Mouse (Mus musculus) neural tube, embryonic 11.5 days (tissue): ENCODE measurements around the gene Fubp3. TPM values are rescaled to one million over a fixed set of nuclear protein-coding genes. Genes with fewer than 3 reads are reported as not detected.
A peak's percentile ranks its signal among the peaks of the same experiment; 100 is the strongest.

Experiments
- ATAC-seq: fragments of 200-750 bp; cut with Nextera tagmentation; 2 replicates; pipeline ENCODE4 v1.8.0; 2017; ENCODE audit warnings: moderate number of reproducible peaks, mild to moderate bottlenecking, moderate TSS enrichment, moderate library complexity; ENCODE audit not compliant: insufficient read depth, low FRiP score, low TSS enrichment
- DNase-seq: peaks from one replicate; pipeline ENCODE4 v3.0.0-alpha.2; 2015; ENCODE audit warnings: low spot score
- H3K27ac ChIP-seq: fragments of 300-500 bp; sonication (generic); 2 replicates; pipeline ENCODE4 v1.5.1; 2014; ENCODE audit warnings: low read depth, mild to moderate bottlenecking, low read length
- H3K27me3 ChIP-seq: fragments of 300-500 bp; sonication (generic); 2 replicates; pipeline ENCODE4 v1.6.1; 2014; ENCODE audit warnings: mild to moderate bottlenecking, low read length, mixed read lengths; ENCODE audit not compliant: control insufficient read depth, insufficient read depth
- H3K36me3 ChIP-seq: fragments of 300-500 bp; sonication (generic); 2 replicates; pipeline ENCODE4 v1.6.1; 2014; ENCODE audit warnings: mild to moderate bottlenecking, low read length, moderate library complexity, mixed read lengths; ENCODE audit not compliant: control insufficient read depth, insufficient read depth
- H3K4me1 ChIP-seq: fragments of 300-500 bp; sonication (generic); 2 replicates; pipeline ENCODE4 v1.6.1; 2014; ENCODE audit warnings: low read length, mixed read lengths; ENCODE audit not compliant: control insufficient read depth, insufficient read depth
- H3K4me2 ChIP-seq: fragments of 300-500 bp; sonication (generic); 2 replicates; pipeline ENCODE4 v1.6.1; 2014; ENCODE audit warnings: low read depth, mild to moderate bottlenecking, moderate library complexity
- H3K4me3 ChIP-seq: fragments of 300-500 bp; sonication (generic); 2 replicates; pipeline ENCODE4 v1.5.1; 2014; ENCODE audit warnings: low read depth, low read length
- H3K9ac ChIP-seq: fragments of 300-500 bp; sonication (generic); 2 replicates; pipeline ENCODE4 v1.6.1; 2014; ENCODE audit warnings: mild to moderate bottlenecking, low read length
- H3K9me3 ChIP-seq: fragments of 300-500 bp; sonication (generic); 2 replicates; pipeline ENCODE4 v1.6.1; 2016; ENCODE audit warnings: low read length; ENCODE audit not compliant: control insufficient read depth
- WGBS: fragments of 180-500 bp; shearing (Covaris S2); extraction: QIAGEN DNeasy Blood & Tissue Kit; methylation state at CpG from one replicate; pipeline ENCODE4 v1.1.7; 2014; 5-methylcytosine and 5-hydroxymethylcytosine counted together
- microRNA-seq: library from miRNA; unstranded; fragments of <30 nt; microRNA quantifications from one replicate; pipeline ENCODE4, GENCODE M21; 2016
- polyA plus RNA-seq: library from polyadenylated mRNA; unstranded; fragments of >200 nt; fragmentation: Nextera tagmentation; extraction: Ambion mirVana; gene quantifications from 2 replicates; pipeline ENCODE4 v1.2.1, GENCODE M21; 2014

Fubp3 gene
- polyA plus RNA-seq, 1 experiment from 2014 or later: 87.0 TPM

DNA sequence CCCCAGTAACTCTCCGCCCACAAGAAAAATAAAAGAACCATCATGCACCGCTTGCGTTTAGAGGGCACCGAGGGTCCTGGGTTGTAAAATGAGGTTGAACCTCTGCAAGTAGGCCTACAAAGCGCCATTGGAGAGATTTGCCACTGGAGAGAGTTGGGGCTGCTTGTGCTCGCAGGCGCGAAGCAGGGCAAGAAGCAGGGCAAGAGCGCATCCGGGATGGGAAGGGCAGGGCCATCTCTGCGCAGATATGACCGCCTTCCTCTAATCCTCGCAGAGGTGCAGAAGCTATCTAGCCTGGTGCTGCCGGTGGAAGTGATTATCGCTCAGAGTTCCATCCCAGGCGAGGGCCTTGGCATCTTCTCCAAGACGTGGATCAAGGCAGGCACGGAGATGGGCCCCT, 69.5 kb downstream of the Fubp3 start:
- no peaks in the 10 kb centered on the region for H3K9me3 ChIP-seq
- H3K27ac ChIP-seq: no peak overlapping the region
- peak overlapping the region; percentile 31 for H3K4me3 ChIP-seq
- peak overlapping the region; percentile 30 for H3K4me2 ChIP-seq
- ATAC-seq (no peak), DNase-seq (no peak)
- peaks cover 97% of the 10 kb centered on the region for H3K27me3 ChIP-seq
- peak overlapping the region; percentile 42 for H3K9ac ChIP-seq
- H3K4me1 ChIP-seq: peaks cover 22% of the 10 kb centered on the region
- no peaks in the 10 kb centered on the region for H3K36me3 ChIP-seq
- WGBS: 1% methylated on average over 18 of the region's 18 CpGs

- H3K36me3 ChIP-seq: no peaks in the 10 kb centered on the region
- peak overlapping the region; percentile 14; the same call in 1 of the 2 replicates for H3K9ac ChIP-seq
- H3K27me3 ChIP-seq: peaks cover 85% of the 10 kb centered on the region
- WGBS: 2% methylated on average over 98 of the region's 109 CpGs
- H3K4me2 ChIP-seq: peak overlapping the region; percentile 85
- no peaks in the 10 kb centered on the region for H3K9me3 ChIP-seq
- peak overlapping the region; percentile 48 for H3K4me3 ChIP-seq
- H3K27ac ChIP-seq: peak overlapping the region; percentile 4; the same call in 1 of the 2 replicates
- H3K4me1 ChIP-seq: peaks cover 6% of the 10 kb centered on the region; the same call in 1 of the 2 replicates
- ATAC-seq (no peak), DNase-seq (peak; percentile 47)
Observed at GRCm38 (mm10) chr2:31653971-31654853, 81.8 kb downstream of the Fubp3 start.

DNA sequence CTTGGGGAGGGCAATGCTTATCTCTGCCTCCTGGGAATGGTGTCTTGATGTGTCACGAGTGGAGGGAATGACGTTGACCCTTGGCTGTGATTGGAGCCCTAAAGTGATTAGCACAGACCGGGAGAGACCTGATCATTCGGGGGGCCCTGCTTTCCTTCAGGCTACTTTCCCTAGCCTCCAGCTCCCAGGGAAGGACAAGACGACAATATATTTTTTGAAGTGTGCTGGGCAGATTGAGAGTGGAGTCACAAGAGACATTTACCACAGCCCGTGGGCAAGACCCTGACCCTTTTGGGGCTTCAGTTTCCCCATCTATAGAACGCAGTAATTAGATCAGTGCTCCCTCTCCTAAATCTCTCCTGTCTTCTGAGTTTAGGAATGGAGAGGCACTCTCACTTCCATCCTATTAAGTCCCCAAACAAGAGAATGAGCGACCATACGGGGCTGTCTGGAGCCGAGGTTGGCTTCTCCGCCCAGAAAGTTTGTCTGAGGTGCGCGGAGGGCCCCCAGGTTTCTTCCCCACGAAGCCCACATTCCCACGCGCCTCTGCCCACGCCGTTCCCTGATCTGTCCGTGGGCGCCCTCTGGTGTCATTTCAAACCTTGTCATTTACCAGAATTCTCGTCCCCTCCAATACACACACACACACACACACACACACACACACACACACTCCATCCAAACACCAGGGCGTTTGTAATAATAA, 82.6 kb downstream of the Fubp3 start:
- Histone ChIP-seq H3K9ac (no peak overlapping the region), H3K36me3 (no peaks in the 10 kb centered on the region), H3K4me2 (peak overlapping the region; percentile 85; the same call in 1 of the 2 replicates), H3K27ac (no peak overlapping the region), H3K9me3 (no peaks in the 10 kb centered on the region), H3K27me3 (peaks cover 77% of the 10 kb centered on the region), H3K4me3 (peak overlapping the region; percentile 48), H3K4me1 (peaks cover 6% of the 10 kb centered on the region; the same call in 1 of the 2 replicates)
- WGBS: 2% methylated on average over 22 of the region's 22 CpGs
- DNase-seq: peak; percentile 42
- no peak for ATAC-seq

GRCm38 (mm10) chr2:31656374-31656773, 83.9 kb downstream of the Fubp3 start:
- Histone ChIP-seq H3K36me3 (no peaks in the 10 kb centered on the region), H3K9me3 (no peaks in the 10 kb centered on the region), H3K4me1 (peaks cover 6% of the 10 kb centered on the region; the same call in 1 of the 2 replicates), H3K27ac (no peak overlapping the region), H3K9ac (no peak overlapping the region), H3K4me3 (no peak overlapping the region), H3K4me2 (no peak overlapping the region), H3K27me3 (peaks cover 63% of the 10 kb centered on the region)
- WGBS: 80% methylated on average over 7 of the region's 7 CpGs
- ATAC-seq (no peak), DNase-seq (no peak)

- H3K36me3 ChIP-seq: no peaks in the 10 kb centered on the region
- H3K9ac ChIP-seq: no peak overlapping the region
- H3K27ac ChIP-seq: no peak overlapping the region
- H3K27me3 ChIP-seq: peaks cover 19% of the 10 kb centered on the region; the same call in 1 of the 2 replicates
- ATAC-seq (no peak), DNase-seq (no peak)
- WGBS: 59% methylated on average over 8 of the region's 8 CpGs
- H3K4me3 ChIP-seq: no peak overlapping the region
- no peak overlapping the region for H3K4me2 ChIP-seq
- no peaks in the 10 kb centered on the region for H3K9me3 ChIP-seq
- H3K4me1 ChIP-seq: no peaks in the 10 kb centered on the region
Observed at GRCm38 (mm10) chr2:31662939-31663803, 90.7 kb downstream of the Fubp3 start.

GRCm38 (mm10) chr2:31663804-31664180, 91.3 kb downstream of the Fubp3 start:
- H3K27ac ChIP-seq: no peak overlapping the region
- H3K4me3 ChIP-seq: no peak overlapping the region
- 89% methylated on average over 1 of the region's 1 CpGs for WGBS
- H3K27me3 ChIP-seq: peaks cover 16% of the 10 kb centered on the region; the same call in 1 of the 2 replicates
- H3K9me3 ChIP-seq: no peaks in the 10 kb centered on the region
- no peak for DNase-seq
- no peaks in the 10 kb centered on the region for H3K4me1 ChIP-seq
- ATAC-seq: no peak
- no peak overlapping the region for H3K4me2 ChIP-seq
- H3K9ac ChIP-seq: no peak overlapping the region
- H3K36me3 ChIP-seq: no peaks in the 10 kb centered on the region

Small RNAs within 50 kb of the gene (microRNA-seq; reads per million reads assigned to microRNA genes)
- gene Mir6998: not detected

Other genes starting within 250 kb of the Fubp3 start
- gene Ass1, start 102.4 kb upstream of the Fubp3 start, polyA plus RNA-seq: 30.8 and 34.5 TPM in 2 replicates
- gene Prdm12, start 67.4 kb downstream of the Fubp3 start, polyA plus RNA-seq: 16.4 and 23.0 TPM in 2 replicates
- gene Exosc2, start 98.1 kb downstream of the Fubp3 start, polyA plus RNA-seq: 54.7 and 64.5 TPM in 2 replicates
- gene Abl1, start 115.7 kb downstream of the Fubp3 start, polyA plus RNA-seq: 48.4 and 49.0 TPM in 2 replicates
- gene Qrfp, start 237.9 kb downstream of the Fubp3 start, polyA plus RNA-seq: 0.09 and 0.31 TPM in 2 replicates